Mouse (Mus musculus) bone marrow macrophage, adult 2 months (primary cell): ENCODE results near the gene Ccdc170.

Source experiments
- CTCF ChIP-seq: IDR thresholded peaks from 2 replicates; pipeline ENCODE4 v1.5.1; 2012; ENCODE audit warnings: low read depth, mild to moderate bottlenecking, low read length, moderate library complexity
- POLR2A ChIP-seq: IDR thresholded peaks from 2 replicates; pipeline ENCODE4 v1.6.1; 2012; ENCODE audit warnings: mild to moderate bottlenecking, low read depth, low read length, borderline replicate concordance

DNA sequence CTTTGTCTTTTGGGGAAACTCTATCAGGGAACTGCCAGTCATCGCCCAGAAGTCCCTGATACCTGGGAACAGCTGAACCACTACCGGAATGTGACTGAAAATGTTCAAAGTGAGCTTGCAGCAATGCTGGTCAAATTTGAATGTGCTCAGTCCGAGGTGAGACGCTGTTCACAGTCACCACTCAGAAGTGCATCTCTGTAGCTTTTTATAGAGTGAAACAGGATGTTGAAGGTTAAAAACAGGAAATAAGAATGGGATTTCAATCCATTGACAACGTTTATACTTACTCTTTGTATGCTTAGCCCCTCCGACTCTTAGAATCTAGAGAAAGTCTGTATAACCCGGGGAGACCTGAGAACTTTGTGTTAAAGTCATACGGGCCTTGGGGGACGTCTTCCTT, 30.4 kb downstream of the Ccdc170 start:
- TF ChIP-seq POLR2A: no peak
- no peak for TF ChIP-seq CTCF
